Mouse (Mus musculus) right cerebral cortex, postnatal 4 days (tissue): Measurements from ENCODE around the gene Cyb5d2.
"Not testable (repeated sequence)": the region's sequence is repeated elsewhere in the genome, so short reads cannot be mapped to it uniquely, and the experiment has no call there.

Experiments
- DNase-seq: peaks from one replicate; pipeline ENCODE4 v3.0.0-alpha.2; 2022

The Cyb5d2 gene

GRCm38 (mm10) chr11:72771461-72771860, 24.5 kb downstream of the Cyb5d2 start:
- DNase-seq: no peak

GRCm38 (mm10) chr11:72770816-72771215, 25.1 kb downstream of the Cyb5d2 start:
- DNase-seq: no peak

DNA sequence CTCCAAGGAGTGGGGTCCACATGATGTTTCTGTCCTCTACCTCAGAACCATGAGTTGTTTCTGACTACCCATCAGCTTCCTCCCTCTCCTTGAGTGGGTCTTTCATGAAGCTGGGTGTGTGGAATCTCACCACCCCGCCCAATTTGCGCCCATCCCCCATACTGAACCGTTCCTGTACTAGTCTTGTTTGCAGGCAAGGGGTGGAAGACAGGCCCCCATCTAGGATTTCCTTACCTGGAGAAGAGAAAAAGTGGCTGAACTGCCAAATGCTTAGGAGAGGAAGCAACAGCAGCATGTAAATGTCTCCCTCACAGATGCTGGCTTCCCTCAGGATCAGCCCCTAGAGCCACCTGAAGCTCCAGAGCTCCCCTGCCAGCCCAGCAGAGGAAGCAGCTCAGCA, 25.6 kb downstream of the Cyb5d2 start:
- peak; percentile 16 for DNase-seq

- DNase-seq: no peak
These were observed 26.9 kb downstream of the Cyb5d2 start for GRCm38 (mm10) chr11:72769061-72769460.

- DNase-seq: no peak
These were observed 28.2 kb downstream of the Cyb5d2 start for GRCm38 (mm10) chr11:72767716-72768115.

GRCm38 (mm10) chr11:72764270-72764669, 31.7 kb downstream of the Cyb5d2 start:
- DNase-seq: no peak

DNA sequence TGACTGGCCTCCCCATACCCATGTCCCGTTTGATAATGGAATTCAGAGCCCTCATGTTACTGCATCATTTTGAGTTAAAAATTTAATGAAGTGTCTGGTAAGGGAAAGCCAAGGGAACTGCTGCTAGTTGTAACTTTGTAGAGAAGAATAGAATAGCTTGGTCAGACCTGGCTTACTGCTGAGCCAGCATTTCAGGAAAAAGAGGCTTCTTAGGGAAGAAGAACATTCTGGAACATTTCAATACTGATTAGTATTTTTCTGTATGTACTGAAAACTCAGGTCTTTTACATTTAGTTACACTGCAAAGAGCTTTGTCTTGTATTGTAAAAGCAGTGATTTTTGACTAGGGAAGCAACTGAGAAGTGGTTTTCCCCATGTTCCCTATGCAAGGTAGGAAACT, 35.2 kb downstream of the Cyb5d2 start:
- no peak for DNase-seq

GRCm38 (mm10) chr11:72759581-72759980, 36.4 kb downstream of the Cyb5d2 start:
- DNase-seq: no peak

- no peak for DNase-seq
These were observed 37.6 kb downstream of the Cyb5d2 start for GRCm38 (mm10) chr11:72758316-72758715.

- no peak for DNase-seq
These were observed 44.0 kb downstream of the Cyb5d2 start for GRCm38 (mm10) chr11:72751956-72752355.

- DNase-seq: no peak
These were observed 56.9 kb downstream of the Cyb5d2 start for GRCm38 (mm10) chr11:72739048-72739447.

DNA sequence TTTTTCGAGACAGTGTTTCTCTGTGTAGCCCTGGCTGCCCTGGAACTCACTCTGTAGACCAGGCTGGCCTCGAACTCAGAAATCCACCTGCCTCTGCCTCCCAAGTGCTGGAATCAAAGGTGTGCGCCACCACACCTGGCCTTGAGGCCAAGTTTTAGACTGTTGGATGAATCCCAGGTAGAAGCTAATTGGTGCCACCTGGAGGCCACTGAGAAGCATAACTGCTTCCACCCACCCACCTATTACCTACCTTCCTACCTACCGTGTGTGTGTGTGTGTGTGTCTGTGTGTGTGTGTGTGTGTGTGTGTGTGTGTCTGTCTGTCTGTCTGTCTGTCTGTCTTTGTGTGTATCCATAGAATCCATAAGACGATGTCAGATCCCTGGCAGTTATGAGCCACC, 58.4 kb downstream of the Cyb5d2 start:
- DNase-seq: not testable (repeated sequence)

DNA sequence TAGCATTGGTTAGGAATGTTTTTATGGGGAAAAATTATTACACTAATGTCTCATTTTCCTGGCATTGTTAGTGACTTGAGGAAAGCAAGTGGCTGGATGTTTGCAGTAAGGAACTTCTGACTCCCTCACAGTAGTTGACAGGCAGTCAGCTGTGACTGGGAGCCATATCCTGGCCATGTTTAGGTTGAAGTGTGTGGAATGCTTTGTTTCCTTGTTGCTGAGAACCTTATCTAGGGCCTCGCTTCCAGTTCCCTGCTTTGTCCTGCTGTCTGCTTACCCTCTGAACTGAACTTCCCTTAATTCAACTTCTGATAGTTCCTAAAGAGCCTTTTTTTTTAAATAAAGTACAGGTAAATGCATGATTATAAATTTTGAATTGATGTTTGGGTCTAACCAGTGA, 59.6 kb downstream of the Cyb5d2 start:
- no peak for DNase-seq

- DNase-seq: no peak
These were observed 60.5 kb downstream of the Cyb5d2 start for GRCm38 (mm10) chr11:72735519-72735860.

GRCm38 (mm10) chr11:72734840-72735518, 61.0 kb downstream of the Cyb5d2 start:
- DNase-seq: no peak

- DNase-seq: no peak
These were observed 62.2 kb downstream of the Cyb5d2 start for GRCm38 (mm10) chr11:72733736-72734135.
